Mouse (Mus musculus) heart, embryonic 13.5 days (tissue): ENCODE data around the gene 4933428M09Rik. TPM values are rescaled to one million over a fixed set of nuclear protein-coding genes. Genes with fewer than 3 reads are reported as not detected.
"Not testable (repeated sequence)": the region's sequence is repeated elsewhere in the genome, so short reads cannot be mapped to it uniquely, and the experiment has no call there.

ENCODE experiments used
- ATAC-seq: fragments of 200-750 bp; cut with Nextera tagmentation; 2 replicates; pipeline ENCODE4 v1.8.0; 2017; ENCODE audit warnings: moderate TSS enrichment; ENCODE audit not compliant: insufficient number of reproducible peaks, low FRiP score, low TSS enrichment; ENCODE audit errors: extremely low read depth
- H3K27ac ChIP-seq: fragments of 300-500 bp; sonication (generic); replicated peaks from 2 replicates; pipeline ENCODE4 v1.5.1; 2015; ENCODE audit warnings: moderate library complexity, mild to moderate bottlenecking, inconsistent platforms
- H3K27me3 ChIP-seq: fragments of 300-500 bp; sonication (generic); replicated peaks from 2 replicates; pipeline ENCODE4 v1.6.1; 2015; ENCODE audit warnings: mild to moderate bottlenecking, inconsistent platforms
- H3K36me3 ChIP-seq: fragments of 300-500 bp; sonication (generic); 2 replicates; pipeline ENCODE4 v1.6.1; 2015; ENCODE audit warnings: mild to moderate bottlenecking, inconsistent platforms
- H3K4me1 ChIP-seq: fragments of 300-500 bp; sonication (generic); 2 replicates; pipeline ENCODE4 v1.6.1; 2015; ENCODE audit warnings: inconsistent platforms
- H3K4me2 ChIP-seq: fragments of 300-500 bp; sonication (generic); 2 replicates; pipeline ENCODE4 v1.6.1; 2015; ENCODE audit warnings: inconsistent platforms, mild to moderate bottlenecking, moderate library complexity
- H3K4me3 ChIP-seq: fragments of 300-500 bp; sonication (generic); 2 replicates; pipeline ENCODE4 v1.5.1; 2015; ENCODE audit warnings: moderate library complexity, mild to moderate bottlenecking, inconsistent platforms
- H3K9ac ChIP-seq: fragments of 300-500 bp; sonication (generic); 2 replicates; pipeline ENCODE4 v1.6.1; 2015; ENCODE audit warnings: inconsistent platforms, mild to moderate bottlenecking, moderate library complexity
- H3K9me3 ChIP-seq: fragments of 300-500 bp; sonication (generic); 2 replicates; pipeline ENCODE4 v1.6.1; 2016; ENCODE audit warnings: inconsistent platforms
- WGBS: fragments of 180-500 bp; shearing (Covaris S2); methylation state at CpG from one replicate; pipeline ENCODE4 v1.1.7; 2015; ENCODE audit warnings: mixed read lengths; 5-methylcytosine and 5-hydroxymethylcytosine counted together
- polyA plus RNA-seq: library from polyadenylated mRNA; unstranded; fragments of >200 nt; fragmentation: Nextera tagmentation; extraction: Ambion mirVana; gene quantifications from 2 replicates; pipeline ENCODE4 v1.2.1, GENCODE M21; 2015

Gene 4933428M09Rik
- not detected in 2 replicates for polyA plus RNA-seq

DNA sequence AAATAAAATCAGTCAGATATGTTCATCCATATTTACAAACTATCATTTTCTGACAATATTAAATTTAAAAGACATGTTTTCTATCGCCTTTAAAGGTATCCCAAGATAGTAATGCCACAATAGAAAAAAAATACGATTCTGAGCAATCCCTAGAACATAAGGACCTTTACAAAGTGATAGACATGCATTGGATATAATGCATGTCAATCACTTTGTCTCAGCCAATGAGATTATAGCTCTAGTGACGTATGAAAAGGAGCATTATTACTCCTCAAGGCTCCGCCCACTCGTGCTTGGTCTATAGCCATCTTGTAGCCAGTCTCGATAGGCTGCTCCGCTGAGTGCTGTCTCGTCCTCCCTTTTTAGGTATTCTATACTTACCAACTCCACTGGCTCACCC is at the start of gene 4933428M09Rik:
TSS of gene 4933428M09Rik (plus strand) at position 301 of the 400 bp plus-strand sequence.
- H3K27ac ChIP-seq = no peak within 1 kb of the TSS
- H3K9ac ChIP-seq = no peak within 1 kb of the TSS
- H3K36me3 ChIP-seq = no peaks in the 10 kb centered on the region
- no peak within 1 kb of the TSS for H3K4me2 ChIP-seq
- ATAC-seq = no peak
- H3K27me3 ChIP-seq = no peaks in the 10 kb centered on the region
- H3K4me1 ChIP-seq = no peaks in the 10 kb centered on the region
- H3K9me3 ChIP-seq = no peaks in the 10 kb centered on the region
- no peak within 1 kb of the TSS for H3K4me3 ChIP-seq
- 78% methylated on average over 8 of the region's 8 CpGs for WGBS

- H3K4me3 ChIP-seq = no peak overlapping the region
- 67% methylated on average over 4 of the region's 4 CpGs for WGBS
- ATAC-seq = no peak
These were observed 45.0 kb upstream of the 4933428M09Rik start for GRCm38 (mm10) chrX:139134031-139134430.

GRCm38 (mm10) chrX:139191506-139191905 is 12.5 kb downstream of the 4933428M09Rik start:
- H3K27me3 ChIP-seq, ATAC-seq: not testable (repeated sequence)
- 85% methylated on average over 3 of the region's 3 CpGs for WGBS

More at GRCm38 (mm10) chrX:139134031-139134430, 45.0 kb upstream of the 4933428M09Rik start:
- Histone ChIP-seq H3K36me3 (no peaks in the 10 kb centered on the region), H3K4me1 (no peaks in the 10 kb centered on the region), H3K27me3 (no peaks in the 10 kb centered on the region), H3K27ac (no peak overlapping the region), H3K9ac (no peak overlapping the region), H3K4me2 (no peak overlapping the region), H3K9me3 (no peaks in the 10 kb centered on the region)

GRCm38 (mm10) chrX:139194572-139195279 is 15.7 kb downstream of the 4933428M09Rik start:
- H3K4me3 ChIP-seq = no peak overlapping the region
- no peak overlapping the region for H3K27ac ChIP-seq
- WGBS = 35% methylated on average over 1 of the region's 1 CpGs
- no peaks in the 10 kb centered on the region for H3K36me3 ChIP-seq
- no peaks in the 10 kb centered on the region for H3K4me1 ChIP-seq
- H3K9me3 ChIP-seq = no peaks in the 10 kb centered on the region
- H3K9ac ChIP-seq = no peak overlapping the region
- no peaks in the 10 kb centered on the region for H3K27me3 ChIP-seq
- no peak for ATAC-seq
- H3K4me2 ChIP-seq = no peak overlapping the region

More at GRCm38 (mm10) chrX:139191506-139191905, 12.5 kb downstream of the 4933428M09Rik start:
- H3K36me3 ChIP-seq, H3K9me3 ChIP-seq, H3K4me3 ChIP-seq, H3K4me1 ChIP-seq, H3K9ac ChIP-seq, H3K4me2 ChIP-seq, H3K27ac ChIP-seq: not testable (repeated sequence)

- not testable (repeated sequence) for H3K27ac ChIP-seq, H3K27me3 ChIP-seq, H3K9ac ChIP-seq, ATAC-seq, H3K4me1 ChIP-seq, H3K9me3 ChIP-seq, H3K36me3 ChIP-seq
- Histone ChIP-seq H3K4me3 (peak overlapping the region; percentile 57; the same call in 1 of the 2 replicates), H3K4me2 (peak overlapping the region; percentile 67; the same call in 1 of the 2 replicates)
- WGBS = 65% methylated on average over 4 of the region's 4 CpGs
These were observed 30.3 kb downstream of the 4933428M09Rik start for GRCm38 (mm10) chrX:139209191-139209828.

DNA sequence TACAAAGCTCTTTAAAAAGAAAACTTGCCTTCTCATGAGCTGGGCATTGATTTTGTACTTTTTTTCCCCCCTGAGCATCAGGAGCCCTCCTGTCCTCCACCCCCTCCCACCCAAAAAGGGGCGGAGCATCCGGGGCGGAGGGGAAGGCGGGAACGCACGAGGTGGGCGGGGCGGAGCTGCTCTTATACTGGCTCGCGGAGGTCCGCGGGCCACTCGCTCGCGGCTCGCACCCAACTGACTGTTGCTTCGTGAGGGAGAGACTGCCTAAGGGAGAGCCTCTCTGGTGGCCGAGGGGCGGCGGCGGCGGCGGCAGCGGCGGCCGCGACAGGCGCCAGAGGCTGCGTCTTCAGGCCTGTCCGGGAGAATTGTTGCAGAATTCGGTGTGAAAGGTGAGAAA is 30.8 kb downstream of the 4933428M09Rik start, which contains the start of gene Mum1l1:
TSS of gene Mum1l1 (plus strand) at position 214 of the 397 bp plus-strand sequence.
- H3K9me3 ChIP-seq = no peaks in the 10 kb centered on the region
- peaks cover 9% of the 10 kb centered on the region for H3K4me1 ChIP-seq
- no peaks in the 10 kb centered on the region for H3K27me3 ChIP-seq
- ATAC-seq = peak; percentile 70
- 0 out of 2 replicates have a peak within 1 kb of the TSS, but pooled peaks have one; percentile 40 for H3K27ac ChIP-seq
- WGBS = 16% methylated on average over 31 of the region's 31 CpGs
- H3K4me2 ChIP-seq = peak within 1 kb of the TSS; percentile 67
- H3K9ac ChIP-seq = peak within 1 kb of the TSS; percentile 80
- no peaks in the 10 kb centered on the region for H3K36me3 ChIP-seq
- peak within 1 kb of the TSS; percentile 57 for H3K4me3 ChIP-seq

DNA sequence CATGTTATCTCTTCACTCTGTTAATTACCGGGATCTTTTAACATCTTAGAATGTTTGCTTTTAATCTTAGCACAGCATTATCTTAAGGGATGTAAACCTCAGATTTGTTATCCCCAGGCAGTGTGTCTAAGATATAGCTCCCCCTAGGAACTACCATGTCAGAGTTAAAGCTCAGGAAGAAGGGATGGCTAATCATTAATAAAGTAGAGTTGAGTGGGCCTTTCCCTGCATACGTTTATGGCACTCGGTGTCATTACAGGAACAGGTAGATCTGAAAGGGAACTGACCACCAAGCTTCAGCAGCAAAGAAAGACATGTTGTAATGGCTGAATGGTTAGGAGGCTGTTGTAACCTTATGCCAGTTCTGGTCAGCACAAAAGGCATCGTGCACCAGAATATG is 35.7 kb downstream of the 4933428M09Rik start:
- H3K36me3 ChIP-seq = no peaks in the 10 kb centered on the region
- H3K4me2 ChIP-seq = no peak overlapping the region
- WGBS = 44% methylated on average over 4 of the region's 4 CpGs
- no peak overlapping the region for H3K27ac ChIP-seq
- no peaks in the 10 kb centered on the region for H3K27me3 ChIP-seq
- H3K4me3 ChIP-seq = no peak overlapping the region
- no peak for ATAC-seq
- H3K9ac ChIP-seq = no peak overlapping the region
- H3K4me1 ChIP-seq = peaks cover 19% of the 10 kb centered on the region
- no peaks in the 10 kb centered on the region for H3K9me3 ChIP-seq

DNA sequence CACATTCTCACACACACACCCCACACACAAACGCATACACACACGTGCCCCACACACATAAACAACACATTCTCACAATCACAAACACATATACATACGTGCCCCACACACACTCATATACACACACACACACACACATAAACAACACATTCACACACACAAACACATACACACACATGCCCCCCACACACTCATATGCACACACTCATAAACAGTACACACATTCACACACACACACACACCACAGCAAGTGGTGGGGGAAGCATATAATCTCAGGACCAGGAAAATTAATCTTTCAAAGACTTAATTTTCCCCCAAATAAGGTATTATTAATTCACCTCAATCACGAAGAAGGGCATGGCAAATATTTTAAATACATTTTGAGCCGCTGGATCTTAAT is 37.4 kb downstream of the 4933428M09Rik start:
- no peak overlapping the region for H3K27ac ChIP-seq
- peak overlapping the region; percentile 56 for H3K4me3 ChIP-seq
- H3K9ac ChIP-seq = no peak overlapping the region
- peak overlapping the region; percentile 64 for H3K4me2 ChIP-seq
- 64% methylated on average over 5 of the region's 5 CpGs for WGBS
- H3K36me3 ChIP-seq = no peaks in the 10 kb centered on the region
- no peaks in the 10 kb centered on the region for H3K27me3 ChIP-seq
- no peak for ATAC-seq
- peaks cover 28% of the 10 kb centered on the region for H3K4me1 ChIP-seq
- no peaks in the 10 kb centered on the region for H3K9me3 ChIP-seq

DNA sequence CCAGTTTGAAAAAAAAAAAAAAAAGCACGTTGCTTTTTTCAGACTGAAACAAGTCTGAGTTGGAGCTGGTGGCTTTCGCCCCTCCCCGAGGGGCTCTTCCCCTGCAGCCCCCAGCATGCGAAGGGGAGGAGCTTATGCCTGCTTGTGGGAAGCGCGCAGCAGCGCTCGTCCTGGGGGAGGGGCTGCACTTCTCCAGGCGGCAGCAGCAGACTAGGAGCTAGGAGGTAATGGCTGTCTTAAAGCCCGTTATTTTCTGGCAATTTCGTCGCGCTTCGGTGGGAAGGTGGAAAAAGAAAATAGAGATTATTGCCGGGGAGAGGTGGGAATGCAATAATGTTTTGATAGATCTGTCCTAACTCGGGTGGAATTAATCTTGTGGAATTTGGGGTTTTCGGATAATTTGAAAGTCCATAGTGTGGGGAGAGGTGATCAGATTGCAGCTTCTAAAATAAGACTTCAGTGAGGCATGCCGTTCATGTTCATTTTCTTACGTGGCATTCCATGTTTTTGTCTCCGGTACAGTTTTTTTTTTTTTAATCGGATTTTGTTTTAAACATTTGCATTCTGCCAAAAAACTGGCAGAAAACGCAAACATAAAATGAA is 38.1 kb downstream of the 4933428M09Rik start:
- Histone ChIP-seq H3K4me3 (peak overlapping the region; percentile 56), H3K9ac (peak overlapping the region; percentile 77), H3K27ac (peak overlapping the region; percentile 68), H3K4me1 (peaks cover 35% of the 10 kb centered on the region), H3K9me3 (no peaks in the 10 kb centered on the region), H3K27me3 (no peaks in the 10 kb centered on the region), H3K4me2 (peak overlapping the region; percentile 64), H3K36me3 (no peaks in the 10 kb centered on the region)
- 11% methylated on average over 22 of the region's 22 CpGs for WGBS
- no peak; the same call in 1 of the 2 replicates for ATAC-seq

DNA sequence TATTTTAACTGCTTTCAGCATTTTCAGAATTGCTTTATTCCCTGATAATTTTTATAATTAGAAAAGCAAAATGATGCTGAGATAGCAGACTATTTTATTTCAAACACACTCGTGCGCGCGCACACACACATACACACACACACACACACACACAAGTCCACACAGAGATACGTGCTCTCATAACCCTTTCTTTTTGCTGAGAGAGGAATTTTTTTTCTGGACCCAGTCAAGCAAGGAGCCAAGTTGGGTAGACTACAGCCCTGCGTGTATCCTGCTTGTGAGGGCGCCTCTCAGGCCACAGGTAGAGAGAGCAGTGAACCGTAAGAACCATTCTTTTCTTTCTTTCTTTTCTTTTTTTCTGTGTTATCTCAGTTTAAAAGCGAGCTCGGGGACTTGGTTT is 38.7 kb downstream of the 4933428M09Rik start:
- H3K36me3 ChIP-seq = no peaks in the 10 kb centered on the region
- peak overlapping the region; percentile 68 for H3K27ac ChIP-seq
- H3K4me3 ChIP-seq = peak overlapping the region; percentile 56
- H3K9me3 ChIP-seq = no peaks in the 10 kb centered on the region
- peak overlapping the region; percentile 64 for H3K4me2 ChIP-seq
- H3K27me3 ChIP-seq = no peaks in the 10 kb centered on the region
- 40% methylated on average over 10 of the region's 10 CpGs for WGBS
- H3K4me1 ChIP-seq = peaks cover 35% of the 10 kb centered on the region
- peak overlapping the region; percentile 77 for H3K9ac ChIP-seq
- no peak for ATAC-seq

- Histone ChIP-seq H3K27ac (no peak overlapping the region), H3K4me2 (peak overlapping the region; percentile 64; the same call in 1 of the 2 replicates), H3K4me3 (no peak overlapping the region), H3K36me3 (no peaks in the 10 kb centered on the region), H3K27me3 (no peaks in the 10 kb centered on the region), H3K9ac (no peak overlapping the region), H3K4me1 (peaks cover 30% of the 10 kb centered on the region), H3K9me3 (no peaks in the 10 kb centered on the region)
- WGBS = 25% methylated on average over 2 of the region's 2 CpGs
- no peak for ATAC-seq
These were observed 40.0 kb downstream of the 4933428M09Rik start for GRCm38 (mm10) chrX:139219017-139219416.
